Mouse (Mus musculus): ENCODE measurements at regions not wholly inside any gene's neighbourhood (a gene's known extent, or its start where the extent isn't known, plus 50 kb on each side); places are given as distances from the start of the nearest gene placed in this dataset.

GRCm38 (mm10) chr6:99782996-99783395 is 56.8 kb upstream of the Prok2 start:
- DNase-seq (ENCODE audit: low spot score) = no peak

Data from gastrocnemius, adult 18-20 months (tissue).